Mouse (Mus musculus) left cerebral cortex, postnatal 10 days (tissue): ENCODE measurements around the gene Kcna5. TPM values are rescaled to one million over a fixed set of nuclear protein-coding genes. Genes with fewer than 3 reads are reported as not detected.

Source experiments
- DNase-seq, 2 experiments: peaks; one replicate each; pipeline ENCODE4 v3.0.0; 2021 to 2022; ENCODE audit warnings: low spot score in 2 of 2, mixed read lengths in 1 of 2; ENCODE audit errors: extremely low spot score in 1 of 2
- intact Hi-C: fragments of 180-260 bp; cut with DNase I; formaldehyde crosslinking; loops from one replicate; pipeline ENCODE4 v1.15.1; 2025
- total RNA-seq, 2 experiments: library from RNA; stranded (reverse); gene quantifications; 2 replicates each; pipeline ENCODE4 v1.2.3; 2021

The Kcna5 gene
- total RNA-seq, 2 experiments from 2014 or later = 2.9 to 4.3 TPM

- no peak for DNase-seq
- intact Hi-C loops = no loop called here
These were observed 48.1 kb downstream of the Kcna5 start for GRCm38 (mm10) chr6:126487136-126487535.

DNA sequence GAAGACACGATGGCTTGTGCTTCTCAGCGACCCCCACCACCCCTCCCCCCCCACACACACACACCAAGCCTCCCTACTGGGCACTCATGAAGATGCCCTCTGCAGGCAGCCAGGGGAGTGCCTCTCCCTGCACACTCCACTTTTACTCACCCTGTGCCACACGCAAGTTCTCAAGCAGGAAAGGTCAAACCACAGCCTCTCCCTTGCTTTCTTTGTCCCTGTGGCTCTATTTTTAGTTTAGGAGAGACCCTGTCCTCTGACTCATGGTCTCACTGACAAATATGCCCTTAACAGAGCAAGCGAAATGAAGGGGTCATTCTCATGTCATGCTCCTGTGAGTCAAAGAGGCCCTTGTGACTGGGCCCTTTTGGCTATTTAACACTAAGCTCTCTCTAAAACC, 50.3 kb downstream of the Kcna5 start:
- no peak for DNase-seq
- intact Hi-C loops = loop anchor here (5.0 kb wide), 1 partner anchor 868 kb away; no protein-coding TSS in a partner anchor

GRCm38 (mm10) chr6:126483264-126483867, 51.8 kb downstream of the Kcna5 start:
- intact Hi-C loops = loop anchor here (5.0 kb wide), 1 partner anchor 866 kb away; no protein-coding TSS in a partner anchor
- DNase-seq = no peak

Other genes with a start within 250 kb of the Kcna5 start
- 10 to 100 TPM; 36.3 to 40.1 TPM for gene Kcna1, start 111.0 kb upstream of the Kcna5 start, total RNA-seq
- 10 to 100 TPM; 78.2 to 82.1 TPM for gene Kcna6, start 205.3 kb upstream of the Kcna5 start, total RNA-seq